Mouse (Mus musculus): ENCODE results near the gene Gm13101.
"Not testable (repeated sequence)": the region's sequence is repeated elsewhere in the genome, so short reads cannot be mapped to it uniquely, and the experiment has no call there.

Gm13101 gene

DNA sequence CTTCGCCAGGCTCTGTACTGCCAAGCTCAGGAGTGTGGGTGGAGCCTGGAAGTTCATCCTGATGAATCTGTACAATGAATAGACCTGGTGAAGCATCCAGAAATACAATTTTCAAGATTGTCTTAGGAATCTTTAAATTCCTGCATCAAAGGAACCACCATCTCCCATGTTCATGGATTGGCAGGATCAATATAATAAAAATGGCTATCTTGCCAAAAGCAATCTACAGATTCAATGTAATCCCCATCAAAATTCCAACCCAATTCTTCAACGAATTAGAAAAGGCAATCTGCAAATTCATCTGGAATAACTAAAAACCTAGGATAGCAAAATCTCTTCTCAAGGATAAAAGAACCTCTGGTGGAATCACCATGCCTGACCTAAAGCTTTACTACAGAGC, at the start of gene Gm13101:
Gene Gm13101, minus strand, starts transcription at position 101 of the 400 bp plus-strand sequence.
- DNase-seq (ENCODE audit: low spot score) = not testable (repeated sequence)

DNA sequence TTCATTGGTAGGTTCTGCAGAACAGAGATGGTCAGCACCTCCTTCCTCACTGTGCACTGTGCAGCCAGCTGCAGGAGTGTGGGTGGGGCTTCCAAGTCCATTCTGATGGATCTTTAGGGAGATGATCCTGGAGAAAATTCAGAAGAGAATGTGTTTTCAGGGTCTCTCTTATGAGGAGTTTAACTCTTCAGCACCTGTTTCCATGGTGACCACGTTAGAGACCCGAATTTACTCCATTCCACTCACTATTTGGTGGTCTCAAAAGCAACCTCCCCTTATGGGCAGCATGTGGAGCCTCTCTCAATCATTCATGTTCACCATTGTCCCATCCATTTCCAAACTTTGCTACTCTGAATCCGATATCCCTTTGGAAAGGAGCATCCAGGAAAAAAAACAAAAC, 27.5 kb upstream of the Gm13101 start, which contains the start of gene Pramef17:
Gene Pramef17, minus strand, starts transcription at position 101 of the 400 bp plus-strand sequence.
- DNase-seq (ENCODE audit: low spot score) = not testable (repeated sequence)

DNA sequence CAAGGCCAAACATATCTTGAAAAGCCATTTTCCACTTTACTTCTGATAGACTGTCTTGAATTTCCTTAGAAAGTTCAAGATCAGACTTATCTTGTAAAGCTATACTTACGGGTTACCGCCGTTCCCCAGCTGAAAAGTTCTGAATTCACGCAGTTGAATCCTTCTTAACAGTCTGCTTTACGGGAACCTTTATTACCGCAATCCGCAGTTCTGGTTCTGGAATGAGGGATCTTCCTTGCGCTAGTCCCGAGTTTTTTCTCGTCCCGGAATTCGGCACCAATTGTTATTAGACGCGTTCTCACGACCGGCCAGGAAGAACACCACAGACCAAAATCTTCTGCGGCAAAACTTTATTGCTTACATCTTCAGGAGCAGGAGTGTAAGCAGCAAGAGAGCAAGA, 21.4 kb upstream of the Gm13101 start:
- peak; percentile 40 for DNase-seq (ENCODE audit: low spot score)

DNA sequence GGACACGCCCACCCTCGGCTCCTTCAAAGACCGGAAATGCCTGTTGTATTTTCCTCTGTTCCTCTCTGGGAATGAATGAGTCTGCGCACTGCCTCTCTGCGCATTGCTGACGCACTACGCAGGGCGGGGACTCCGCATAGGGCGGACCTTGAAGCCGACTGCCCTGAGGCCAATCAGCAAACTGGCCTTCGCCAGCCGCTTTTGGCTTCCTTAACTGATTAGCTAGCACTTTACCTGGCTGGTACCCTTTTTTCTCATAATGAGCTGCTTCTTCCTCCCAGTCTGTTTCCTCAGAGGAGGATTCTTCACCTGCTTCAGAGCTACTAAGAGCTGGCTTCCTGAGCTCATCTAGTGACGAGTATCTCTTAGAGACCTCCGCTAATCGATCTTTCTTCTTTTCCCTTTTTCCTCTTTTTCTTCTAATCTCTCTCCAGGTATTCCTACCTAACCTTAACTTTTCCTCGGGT, 20.8 kb upstream of the Gm13101 start:
- peak; percentile 39 for DNase-seq (ENCODE audit: low spot score)

DNA sequence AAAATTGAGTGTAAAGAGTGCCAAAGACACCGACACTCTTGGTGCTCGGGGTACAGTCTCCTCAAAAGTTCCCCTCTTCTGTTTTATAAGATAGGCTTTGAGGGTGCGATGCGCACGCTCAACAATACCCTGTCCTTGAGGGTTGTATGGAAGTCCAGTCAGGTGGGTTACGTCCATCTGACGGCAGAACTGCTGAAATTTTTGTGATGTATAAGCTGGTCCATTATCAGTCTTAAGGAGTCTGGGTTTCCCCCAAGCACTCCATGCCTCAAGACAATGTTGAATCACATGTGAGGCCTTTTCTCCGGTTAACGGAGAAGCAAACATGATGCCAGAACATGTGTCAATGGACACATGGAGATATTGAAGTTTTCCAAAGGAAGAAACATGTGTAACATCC, 19.0 kb upstream of the Gm13101 start:
- peak; percentile 19 for DNase-seq (ENCODE audit: low spot score)

DNA sequence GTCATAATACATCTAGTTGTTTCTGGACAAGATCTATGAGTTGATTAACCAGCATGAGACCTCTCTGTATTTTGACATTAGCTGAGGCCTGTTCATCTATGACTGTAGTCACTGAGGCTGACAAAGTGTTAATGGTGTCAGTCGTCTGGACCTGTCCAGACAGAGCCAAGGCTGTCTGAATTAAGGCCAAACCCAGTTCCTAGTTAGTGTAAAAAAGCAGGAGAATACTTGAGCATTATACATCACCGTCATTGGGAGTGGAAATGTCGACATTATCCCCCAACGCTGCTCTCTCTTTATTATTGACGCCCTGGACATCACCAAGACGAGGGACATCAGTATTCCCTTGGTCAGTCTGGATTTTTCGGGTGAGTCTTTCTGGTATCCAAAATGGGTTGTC, 18.4 kb upstream of the Gm13101 start:
- DNase-seq (ENCODE audit: low spot score) = peak; percentile 13

DNA sequence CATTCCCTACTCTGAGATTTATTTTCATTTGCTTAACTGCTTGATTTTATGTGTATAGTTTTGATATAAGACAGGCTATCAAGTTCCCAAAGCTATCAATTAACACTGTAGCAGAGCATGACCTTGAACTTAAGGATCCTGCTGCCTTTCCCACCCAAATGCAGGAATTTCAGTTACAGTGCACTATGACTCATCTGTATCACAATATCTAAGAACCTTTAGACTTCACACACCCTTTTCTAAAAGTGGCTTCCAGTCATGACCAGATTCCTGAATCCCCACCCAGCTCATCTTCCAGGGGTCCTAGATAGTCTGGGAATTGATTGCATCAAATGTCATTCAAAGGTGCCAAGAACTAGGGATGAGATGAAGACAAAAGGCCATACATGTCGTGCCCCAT, 16.7 kb upstream of the Gm13101 start:
- not testable (repeated sequence) for DNase-seq (ENCODE audit: low spot score)

DNA sequence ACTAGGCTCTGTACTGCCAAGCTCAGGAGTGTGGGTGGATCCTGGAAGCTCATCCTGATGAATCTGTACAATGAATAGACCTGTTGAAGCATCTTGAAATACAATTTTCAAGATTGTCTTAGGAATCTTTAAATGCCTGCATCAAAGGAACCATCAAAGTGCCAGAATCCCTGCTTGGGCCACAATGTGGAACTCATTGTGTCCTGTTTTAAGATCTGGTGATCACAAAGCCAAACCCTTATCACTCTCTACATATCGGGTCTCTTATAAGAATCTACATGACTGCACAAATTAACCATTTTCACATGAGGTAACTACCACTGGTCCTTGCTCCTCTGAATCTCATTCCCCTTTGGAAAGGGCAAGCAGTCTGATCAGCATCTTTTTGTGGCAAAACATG, 15.8 kb downstream of the Gm13101 start, which contains the start of gene Pramef25:
Gene Pramef25, minus strand, starts transcription at position 101 of the 400 bp plus-strand sequence.
- not testable (repeated sequence) for DNase-seq (ENCODE audit: low spot score)
